In genomic region chr13:51093430-51093829, GRCm38 (mm10) we compare ENCODE assay signal across 21 mouse cellular contexts.
"Had no signal": no experiment of that assay in that cellular context is flagged by ENCODE, and none has a peak within 500 bp of the region (broad histone marks: within the 10 kb centered on the region; RNA-seq: fewer than 3 reads in every experiment).

No protein-coding gene starts in this region.

- H3K9me3 ChIP-seq: heart, embryonic 15.5 days; hindbrain, embryonic 13.5 days; hindbrain, embryonic 15.5 days; limb, embryonic 13.5 days; limb, embryonic 15.5 days; liver, embryonic 13.5 days; liver, embryonic 15.5 days had no signal

- H3K27ac ChIP-seq: heart, adult 2 months; heart, embryonic 13.5 days; heart, embryonic 15.5 days; hindbrain, embryonic 13.5 days; hindbrain, embryonic 15.5 days; hindbrain, postnatal 0 days; limb, embryonic 13.5 days; limb, embryonic 15.5 days; liver, embryonic 13.5 days; liver, embryonic 15.5 days had no signal

- H3K27me3 ChIP-seq: heart, embryonic 13.5 days; heart, embryonic 15.5 days; hindbrain, embryonic 13.5 days; hindbrain, embryonic 15.5 days; limb, embryonic 13.5 days; limb, embryonic 15.5 days had no signal

- DNase-seq: gastrocnemius, postnatal 14 days; gastrocnemius, postnatal 36 days; heart, adult 11 months; heart, adult 2 months; heart, postnatal 14 days; heart, postnatal 36 days; kidney, postnatal 10 days; kidney, postnatal 25 days; layer of hippocampus, adult 9-11 months; layer of hippocampus, postnatal 36 days; left cerebral cortex, postnatal 4 days; liver, embryonic 13.5 days; lung, adult 18-20 months had no signal

- H3K4me1 ChIP-seq: heart, embryonic 13.5 days; heart, embryonic 15.5 days; limb, embryonic 13.5 days; liver, embryonic 13.5 days; liver, embryonic 15.5 days had no signal

- H3K4me3 ChIP-seq: heart, adult 2 months; heart, embryonic 13.5 days; heart, embryonic 15.5 days; hindbrain, embryonic 13.5 days; hindbrain, embryonic 15.5 days; limb, embryonic 13.5 days; limb, embryonic 15.5 days; liver, embryonic 13.5 days; liver, embryonic 15.5 days had no signal

- ATAC-seq: hindbrain, postnatal 0 days had no signal

- H3K36me3 ChIP-seq: heart, embryonic 13.5 days; heart, embryonic 15.5 days; hindbrain, embryonic 13.5 days; hindbrain, embryonic 15.5 days; limb, embryonic 13.5 days; limb, embryonic 15.5 days; liver, embryonic 13.5 days; liver, embryonic 15.5 days had no signal

- H3K9ac ChIP-seq: heart, embryonic 13.5 days; heart, embryonic 15.5 days; hindbrain, embryonic 13.5 days; hindbrain, embryonic 15.5 days; limb, embryonic 13.5 days; limb, embryonic 15.5 days; liver, embryonic 13.5 days; liver, embryonic 15.5 days had no signal
